Mouse (Mus musculus) spleen, embryonic (tissue): ENCODE results near the gene Pitpnm3.

Experiments used
- CTCF ChIA-PET: fragments of 350-600 bp; sonication (Branson Sonifier 250); formaldehyde crosslinking; loops from one replicate; lab custom pipeline; 2022; lab: Charles Lee

The Pitpnm3 gene

GRCm38 (mm10) chr11:72023581-72023980 lies 112.0 kb downstream of the Pitpnm3 start:
- CTCF ChIA-PET: interaction anchor here (0.7 kb wide), 1 partner anchor 238 kb away, joined by 3 read pairs; no protein-coding TSS in a partner anchor

- CTCF ChIA-PET: no interaction called here
Observed at GRCm38 (mm10) chr11:72022827-72023226, 112.8 kb downstream of the Pitpnm3 start.

DNA sequence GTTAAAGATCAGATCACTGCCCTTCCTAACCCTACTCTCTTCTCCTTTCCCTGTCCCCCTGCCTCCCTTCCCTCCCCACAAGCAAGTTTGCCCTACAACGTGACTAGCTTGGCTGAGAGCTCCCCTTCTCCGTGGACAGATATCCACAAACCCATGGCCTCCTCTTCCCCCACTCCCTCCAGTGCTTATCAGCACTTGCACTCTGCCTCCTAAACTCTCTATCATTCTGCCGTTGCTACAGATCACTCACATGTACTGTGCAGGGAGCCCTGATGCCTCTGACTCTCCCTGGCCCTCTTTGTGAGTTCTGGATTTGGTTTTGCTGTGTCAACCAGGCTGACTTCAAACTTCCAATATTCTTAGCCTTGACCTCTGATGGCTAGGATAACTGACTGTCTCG lies 114.6 kb downstream of the Pitpnm3 start:
- CTCF ChIA-PET: no interaction called here

- CTCF ChIA-PET: interaction anchor here (1.3 kb wide), 1 partner anchor 20 kb away, joined by 3 read pairs; the partner anchor contains the start of gene Aipl1
Observed at GRCm38 (mm10) chr11:72017253-72017601, 118.4 kb downstream of the Pitpnm3 start.

- CTCF ChIA-PET: interaction anchor here (1.3 kb wide), 1 partner anchor 21 kb away, joined by 3 read pairs; the partner anchor contains the start of gene Aipl1
Observed at GRCm38 (mm10) chr11:72016518-72017252, 118.9 kb downstream of the Pitpnm3 start.

DNA sequence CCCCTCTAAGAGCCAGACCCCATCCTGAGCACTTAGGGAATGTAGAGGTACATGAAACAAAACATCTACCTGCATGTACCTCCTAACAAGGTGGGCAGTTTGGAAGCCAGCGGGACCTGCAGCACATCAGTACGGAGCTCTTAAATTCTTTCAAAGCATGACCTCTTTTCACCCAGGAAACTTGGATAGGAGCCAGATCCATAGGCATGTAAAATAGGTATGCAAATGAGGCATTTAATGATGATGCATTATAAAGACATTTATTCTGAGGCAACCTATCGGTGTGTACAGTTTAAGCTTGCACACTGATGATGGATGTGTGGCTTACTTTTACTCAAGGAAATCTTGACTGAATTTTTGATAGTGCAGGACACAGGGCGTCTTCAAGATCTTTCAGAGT lies 120.9 kb downstream of the Pitpnm3 start:
- CTCF ChIA-PET: no interaction called here

DNA sequence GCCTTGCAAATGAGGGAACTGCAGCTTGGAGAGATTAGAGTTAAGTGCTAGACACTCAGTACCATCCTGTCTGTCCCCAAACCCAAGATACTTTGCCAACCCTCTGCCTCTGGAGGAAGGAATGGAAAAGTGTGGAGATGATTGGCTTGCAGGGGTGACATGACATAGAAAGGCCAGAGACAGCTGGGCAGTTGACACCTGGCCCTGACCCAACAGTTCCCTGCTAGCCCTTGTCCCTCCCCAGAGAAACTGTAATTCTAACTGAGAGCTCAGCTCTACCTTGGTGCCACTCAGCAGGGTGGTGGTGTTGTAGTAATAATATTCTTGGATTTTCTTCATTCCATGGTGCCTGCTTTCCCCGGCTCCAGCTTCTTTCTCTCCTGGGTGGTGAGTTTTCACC lies 123.6 kb downstream of the Pitpnm3 start:
- CTCF ChIA-PET: no interaction called here

DNA sequence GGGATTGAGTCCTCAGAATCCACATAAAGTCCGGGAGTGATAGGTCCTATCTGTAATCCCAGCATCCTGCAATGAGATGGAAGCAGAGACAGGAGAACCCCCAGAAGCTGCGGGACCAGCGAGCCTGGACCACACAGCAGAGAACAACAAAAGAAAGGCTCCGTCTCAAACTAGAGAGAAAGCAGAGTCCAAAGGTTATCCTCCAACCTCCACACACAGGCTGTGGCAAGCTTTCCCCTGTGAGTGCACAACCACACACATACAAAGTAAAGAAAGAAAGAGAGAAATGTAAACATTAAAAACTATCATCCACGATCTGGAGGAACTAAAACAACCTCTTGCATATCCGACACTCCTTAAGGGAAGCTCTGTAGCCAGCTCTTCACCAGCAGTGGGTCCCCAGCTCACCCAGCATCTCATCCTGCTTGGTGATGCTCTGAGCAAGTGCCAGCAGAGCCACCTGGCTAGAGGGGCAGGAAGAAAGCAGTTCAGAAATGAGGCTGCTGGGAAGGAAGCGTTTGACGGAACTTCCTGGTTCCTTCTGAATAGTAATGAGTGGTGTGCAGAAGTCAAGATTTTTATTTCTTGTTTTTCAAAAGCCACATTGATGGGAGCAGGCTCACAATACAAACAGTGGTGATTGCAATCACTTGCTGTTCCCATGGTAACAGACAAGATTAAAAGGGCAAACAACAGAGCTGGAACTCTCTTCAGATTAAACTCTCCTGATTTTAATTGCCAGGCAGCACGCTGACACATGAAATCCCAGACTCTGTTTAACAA lies 124.4 kb downstream of the Pitpnm3 start:
- CTCF ChIA-PET: no interaction called here

DNA sequence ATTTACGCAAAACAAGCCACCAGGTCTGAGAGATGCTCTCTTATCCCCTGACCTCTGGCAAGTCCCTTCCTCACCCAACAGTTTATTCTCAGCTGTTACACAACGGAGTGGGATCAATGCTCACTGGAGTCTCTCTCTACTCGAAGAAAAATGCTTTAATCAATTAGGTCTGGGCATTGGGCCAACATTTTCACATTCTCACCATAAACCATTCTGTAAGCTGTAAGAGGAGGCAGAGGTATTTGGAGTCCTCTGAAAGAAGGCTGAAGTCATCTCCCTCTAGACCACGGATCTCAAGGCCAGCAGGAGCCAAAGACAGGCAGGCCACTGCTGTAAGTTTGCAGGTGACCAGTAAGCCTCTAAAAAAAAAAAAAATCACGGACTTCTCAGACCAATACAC lies 125.2 kb downstream of the Pitpnm3 start:
- CTCF ChIA-PET: no interaction called here

DNA sequence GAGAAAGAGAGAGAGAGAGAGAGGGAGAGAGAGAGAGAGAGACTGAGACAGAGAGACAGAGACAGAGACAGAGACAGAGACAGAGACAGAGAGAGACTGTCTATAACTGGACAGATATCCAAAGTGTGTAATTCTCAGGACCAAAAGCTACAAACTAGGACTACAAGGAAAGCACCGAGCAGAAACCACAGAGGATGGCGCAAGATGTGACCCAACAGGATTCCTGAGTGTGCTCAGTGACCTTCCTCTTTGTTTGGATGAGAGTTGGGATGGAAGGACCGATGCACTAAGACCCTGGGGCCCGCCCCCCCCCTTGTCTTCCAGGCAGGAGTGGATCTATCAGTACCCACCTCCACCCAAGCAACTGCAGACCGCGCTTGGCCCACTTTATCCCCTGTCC lies 130.0 kb downstream of the Pitpnm3 start:
- CTCF ChIA-PET: no interaction called here

DNA sequence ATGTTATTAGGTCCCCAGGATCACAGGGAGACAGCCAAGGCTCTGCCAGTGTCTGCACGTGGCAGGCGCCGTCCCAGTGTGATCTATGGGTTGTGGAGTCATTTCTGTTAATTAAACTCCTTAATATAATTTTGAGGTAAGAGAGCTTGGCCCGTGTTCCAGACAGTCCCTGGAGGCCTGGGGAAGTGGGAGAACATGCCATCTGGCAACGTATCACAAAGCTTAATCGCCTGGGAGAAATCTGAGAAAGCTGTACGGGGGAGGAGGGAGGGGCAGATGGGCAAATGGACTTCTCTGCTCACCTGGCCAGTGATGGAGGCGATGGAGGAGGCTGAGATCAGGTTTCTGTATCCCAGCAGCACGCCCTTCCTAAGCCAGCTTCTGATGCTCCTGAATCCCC lies 132.4 kb downstream of the Pitpnm3 start:
- CTCF ChIA-PET: no interaction called here

DNA sequence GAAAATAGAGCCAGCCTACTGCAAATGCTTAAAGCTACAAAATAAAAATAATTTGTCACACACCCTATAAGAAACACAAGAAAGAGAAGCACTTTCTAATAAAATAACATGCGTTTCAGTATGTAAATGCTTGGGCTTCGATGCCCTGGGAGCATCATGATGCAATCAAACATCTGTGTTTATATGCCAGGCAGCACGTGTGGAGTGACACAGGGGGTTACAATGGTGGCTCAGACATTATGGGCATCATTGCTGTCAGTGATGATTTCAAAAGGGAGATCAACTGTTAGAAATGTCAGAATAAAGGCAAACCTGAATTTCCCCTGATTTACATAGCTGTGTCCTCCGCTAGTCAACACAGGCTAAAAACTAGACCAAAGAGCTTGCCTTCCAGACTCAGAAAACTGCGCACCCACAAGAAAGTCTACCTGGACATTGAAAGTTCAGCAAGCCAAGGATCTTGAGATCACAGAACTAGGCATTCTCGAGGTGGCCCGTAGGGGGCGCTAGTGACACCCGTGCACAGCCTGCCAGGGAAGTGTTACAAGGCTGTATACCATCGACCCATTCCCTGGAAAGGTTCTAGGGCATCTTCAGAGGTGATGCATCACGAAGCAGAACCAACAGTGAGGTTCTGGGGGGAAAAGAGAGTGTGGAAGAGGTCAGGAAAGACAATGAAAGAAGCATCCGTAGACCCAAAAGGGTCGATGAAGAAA lies 133.3 kb downstream of the Pitpnm3 start:
- CTCF ChIA-PET: no interaction called here

DNA sequence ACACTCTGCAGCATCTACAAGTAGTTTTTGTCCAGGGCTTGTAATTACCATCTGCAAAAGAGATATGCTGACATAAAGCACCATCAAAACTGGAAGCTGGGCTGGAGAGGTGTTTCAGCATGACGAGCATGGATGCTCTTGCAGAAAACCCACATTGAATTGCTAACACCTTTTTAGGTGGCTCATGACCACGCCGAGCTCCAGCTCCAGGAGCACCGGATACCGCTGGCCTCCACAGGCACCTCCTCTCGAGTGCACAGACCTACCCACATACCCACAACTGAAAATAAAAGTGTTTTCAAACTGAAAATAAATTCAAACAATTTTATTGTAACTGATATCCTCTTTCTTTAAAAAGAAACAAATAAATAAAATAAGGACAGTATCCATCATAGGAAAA lies 135.4 kb downstream of the Pitpnm3 start:
- CTCF ChIA-PET: interaction anchor here (0.5 kb wide), 1 partner anchor 194 kb away, joined by 7 read pairs; no protein-coding TSS in a partner anchor
